In the genomic region with DNA sequence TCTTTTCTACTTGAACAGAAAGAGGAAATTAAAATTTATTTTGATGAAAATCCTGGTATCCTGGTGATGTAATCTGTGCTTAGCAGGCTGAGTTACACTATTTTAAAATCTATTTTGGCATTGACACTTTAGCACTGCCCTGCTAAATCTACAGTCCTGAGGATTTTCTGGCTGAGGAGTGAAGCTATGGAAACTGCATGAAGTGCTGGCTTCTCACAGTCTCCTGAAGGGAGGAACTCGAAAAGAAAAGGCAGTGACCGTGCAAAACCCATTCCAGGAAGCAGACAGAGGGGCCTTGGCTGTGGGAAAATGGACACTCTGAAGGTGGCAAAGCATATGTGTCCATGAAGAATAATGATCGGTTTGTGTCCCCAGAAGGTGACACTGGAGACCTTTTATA, we compare ENCODE assay signal across 16 mouse cellular contexts.
"Had no signal": no experiment of that assay in that cellular context is flagged by ENCODE, and none has a peak within 500 bp of the region (broad histone marks: within the 10 kb centered on the region; RNA-seq: fewer than 3 reads in every experiment).

No protein-coding gene starts in this region.

- ATAC-seq: intestine, embryonic 15.5 days; lung, postnatal 0 days had no signal

- H3K9ac ChIP-seq: intestine, embryonic 15.5 days; limb, embryonic 13.5 days; liver, embryonic 14.5 days; midbrain, embryonic 12.5 days had no signal

- H3K9me3 ChIP-seq: intestine, embryonic 15.5 days; limb, embryonic 13.5 days; midbrain, embryonic 12.5 days had no signal

- H3K4me1 ChIP-seq: intestine, embryonic 15.5 days; limb, embryonic 13.5 days; midbrain, embryonic 12.5 days had no signal

- H3K4me2 ChIP-seq: intestine, embryonic 15.5 days; limb, embryonic 13.5 days; midbrain, embryonic 12.5 days had no signal

- H3K4me3 ChIP-seq: intestine, embryonic 15.5 days; limb, embryonic 13.5 days; midbrain, embryonic 12.5 days had no signal

- H3K36me3 ChIP-seq: intestine, embryonic 15.5 days; limb, embryonic 13.5 days; midbrain, embryonic 12.5 days had no signal

- DNase-seq: kidney, adult 18-20 months; kidney, postnatal 14 days; layer of hippocampus, postnatal 36 days; left cerebral cortex, postnatal 4 days; lung, adult 18-20 months; lung, postnatal 4 days; right cerebral cortex, adult 18-20 months; right cerebral cortex, postnatal 4 days; spleen, adult 18-20 months; thymus, adult 18-20 months; thymus, postnatal 14 days had no signal

- H3K27ac ChIP-seq: intestine, embryonic 15.5 days; limb, embryonic 13.5 days; liver, embryonic 14.5 days; midbrain, embryonic 12.5 days had no signal

- H3K27me3 ChIP-seq: intestine, embryonic 15.5 days; limb, embryonic 13.5 days; midbrain, embryonic 12.5 days had no signal
